18 mouse cellular contexts compared by ENCODE assay signal in the genomic region with DNA sequence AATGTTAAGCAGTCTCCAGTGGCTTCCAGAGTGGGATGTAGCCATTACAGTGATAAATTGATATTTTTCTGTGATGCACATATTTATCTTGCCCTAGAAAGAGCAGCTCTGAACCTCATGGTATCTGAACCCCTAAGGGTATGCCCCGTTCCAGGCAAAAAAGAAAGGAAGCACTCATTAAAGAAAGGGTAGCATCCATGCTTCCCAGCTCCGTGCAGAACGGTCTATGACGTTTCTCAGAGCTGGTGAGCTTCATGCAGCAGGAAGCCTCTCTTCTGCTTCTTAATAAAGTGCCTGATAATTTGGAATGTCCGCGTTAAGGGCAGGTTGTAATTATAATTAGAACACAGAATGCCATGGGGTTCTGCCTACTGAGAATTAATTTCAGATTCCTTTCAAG. TPM values are rescaled to one million over a fixed set of nuclear protein-coding genes. Genes with fewer than 3 reads are reported as not detected.
DNase-seq lines count a peak whose midpoint lies in the region; ATAC-seq and TF ChIP-seq lines count a peak whose summit lies in the region.
"Had no signal": no experiment of that assay in that cellular context is flagged by ENCODE, and none has a peak within 500 bp of the region (broad histone marks: within the 10 kb centered on the region; RNA-seq: fewer than 3 reads in every experiment).

No protein-coding gene starts in this region.

- no peaks in the 10 kb centered on the region for H3K36me3 ChIP-seq in forebrain, postnatal 0 days (ENCODE audit: insufficient read depth)
- no peaks in the 10 kb centered on the region for H3K36me3 ChIP-seq in forebrain, embryonic 10.5 days (replicated peaks)
- no peaks in the 10 kb centered on the region for H3K36me3 ChIP-seq in midbrain, embryonic 14.5 days (ENCODE audit: control insufficient read depth, insufficient read depth, low read length)
- no peaks in the 10 kb centered on the region for H3K36me3 ChIP-seq in midbrain, embryonic 11.5 days (ENCODE audit: control insufficient read depth, insufficient read depth, low read length)
- no peaks in the 10 kb centered on the region for H3K36me3 ChIP-seq in midbrain, embryonic 15.5 days (replicated peaks)
- H3K36me3 ChIP-seq: heart, embryonic 13.5 days; midbrain, embryonic 12.5 days had no signal

- no peak for TF ChIP-seq CTCF in forebrain, postnatal 0 days (IDR thresholded peaks at IDR 0.05; ENCODE audit: low read depth)

- no peak for ATAC-seq in forebrain, postnatal 0 days
- no peak for ATAC-seq in midbrain, embryonic 14.5 days (ENCODE audit: low FRiP score, low TSS enrichment)
- no peak for ATAC-seq in midbrain, embryonic 11.5 days (ENCODE audit: low FRiP score)
- ATAC-seq in midbrain, embryonic 15.5 days (replicated peaks) = peak; percentile 79

- 23% methylated on average over 6 of the region's 6 CpGs for WGBS in forebrain, postnatal 0 days
- 67% methylated on average over 6 of the region's 6 CpGs for WGBS in forebrain, embryonic 10.5 days
- 41% methylated on average over 6 of the region's 6 CpGs for WGBS in midbrain, embryonic 14.5 days
- 78% methylated on average over 6 of the region's 6 CpGs for WGBS in midbrain, embryonic 11.5 days
- 46% methylated on average over 6 of the region's 6 CpGs for WGBS in midbrain, embryonic 15.5 days

- H3K9ac ChIP-seq in forebrain, postnatal 0 days = 0 out of 2 replicates have a peak overlapping the region, but pooled peaks have one; percentile 11
- H3K9ac ChIP-seq in midbrain, embryonic 14.5 days (replicated peaks; ENCODE audit: low read length) = no peak overlapping the region
- no peak overlapping the region for H3K9ac ChIP-seq in midbrain, embryonic 11.5 days (ENCODE audit: low read length)
- no peak overlapping the region for H3K9ac ChIP-seq in midbrain, embryonic 15.5 days
- H3K9ac ChIP-seq: heart, embryonic 13.5 days; midbrain, embryonic 12.5 days had no signal

- DNase-seq in forebrain, postnatal 0 days = peak; percentile 6
- DNase-seq in forebrain, embryonic 10.5 days (ENCODE audit: extremely low spot score, low spot score) = no peak
- peak; percentile 62 for DNase-seq in midbrain, embryonic 14.5 days
- DNase-seq in midbrain, embryonic 11.5 days (ENCODE audit: low spot score, missing footprints) = no peak
- no peak for DNase-seq in left cerebral cortex, adult 11 months (ENCODE audit: low spot score)
- no peak for DNase-seq in adrenal gland, adult 18-20 months (ENCODE audit: low spot score in 2 of 2)
- DNase-seq: cerebellum, adult 11-12 months; gastrocnemius, postnatal 36 days; layer of hippocampus, adult 9-11 months; left cerebral cortex, postnatal 4 days; lung, postnatal 4 days; right cerebral cortex, postnatal 25 days had no signal

- no peaks in the 10 kb centered on the region for H3K9me3 ChIP-seq in forebrain, postnatal 0 days (ENCODE audit: low read length)
- no peaks in the 10 kb centered on the region for H3K9me3 ChIP-seq in forebrain, embryonic 10.5 days
- no peaks in the 10 kb centered on the region for H3K9me3 ChIP-seq in midbrain, embryonic 14.5 days (ENCODE audit: control insufficient read depth, low read length)
- no peaks in the 10 kb centered on the region for H3K9me3 ChIP-seq in midbrain, embryonic 11.5 days (ENCODE audit: control insufficient read depth, low read length)
- H3K9me3 ChIP-seq in midbrain, embryonic 15.5 days = no peaks in the 10 kb centered on the region
- H3K9me3 ChIP-seq: heart, embryonic 13.5 days; midbrain, embryonic 12.5 days had no signal

- H3K4me1 ChIP-seq in forebrain, postnatal 0 days (ENCODE audit: insufficient read depth) = no peaks in the 10 kb centered on the region
- peaks cover 23% of the 10 kb centered on the region for H3K4me1 ChIP-seq in forebrain, embryonic 10.5 days
- peaks cover 9% of the 10 kb centered on the region for H3K4me1 ChIP-seq in midbrain, embryonic 14.5 days (ENCODE audit: control insufficient read depth, insufficient read depth, low read length)
- H3K4me1 ChIP-seq in midbrain, embryonic 11.5 days (ENCODE audit: control insufficient read depth, insufficient read depth, low read length) = no peaks in the 10 kb centered on the region
- peaks cover 9% of the 10 kb centered on the region for H3K4me1 ChIP-seq in midbrain, embryonic 15.5 days
- H3K4me1 ChIP-seq: midbrain, embryonic 12.5 days had no signal

- no peak overlapping the region for H3K4me3 ChIP-seq in forebrain, postnatal 0 days (ENCODE audit: low read depth, low read length)
- no peak overlapping the region for H3K4me3 ChIP-seq in forebrain, embryonic 10.5 days
- H3K4me3 ChIP-seq in midbrain, embryonic 14.5 days (replicated peaks; ENCODE audit: low read depth, low read length) = no peak overlapping the region
- H3K4me3 ChIP-seq in midbrain, embryonic 11.5 days (ENCODE audit: low read depth, low read length) = no peak overlapping the region
- no peak overlapping the region for H3K4me3 ChIP-seq in midbrain, embryonic 15.5 days
- H3K4me3 ChIP-seq: heart, adult 2 months; heart, embryonic 13.5 days; left cerebral cortex, adult 2 months; midbrain, embryonic 12.5 days had no signal

- H3K27ac ChIP-seq in forebrain, postnatal 0 days (ENCODE audit: low read depth, low read length) = no peak overlapping the region
- no peak overlapping the region for H3K27ac ChIP-seq in forebrain, embryonic 10.5 days
- H3K27ac ChIP-seq in midbrain, embryonic 14.5 days (replicated peaks; ENCODE audit: low read depth, low read length) = peak overlapping the region; percentile 45
- H3K27ac ChIP-seq in midbrain, embryonic 11.5 days (ENCODE audit: low read depth, low read length) = no peak overlapping the region
- H3K27ac ChIP-seq in midbrain, embryonic 15.5 days = peak overlapping the region; percentile 61
- H3K27ac ChIP-seq: heart, adult 2 months; heart, embryonic 13.5 days; kidney, postnatal 0 days; left cerebral cortex, adult 2 months; midbrain, embryonic 12.5 days had no signal

- H3K4me2 ChIP-seq in forebrain, postnatal 0 days (ENCODE audit: low read depth) = peak overlapping the region; percentile 7; the same call in 1 of the 2 replicates
- H3K4me2 ChIP-seq in midbrain, embryonic 14.5 days (ENCODE audit: low read length) = 0 out of 2 replicates have a peak overlapping the region, but pooled peaks have one; percentile 13
- H3K4me2 ChIP-seq in midbrain, embryonic 11.5 days = no peak overlapping the region
- peak overlapping the region; percentile 22 for H3K4me2 ChIP-seq in midbrain, embryonic 15.5 days
- H3K4me2 ChIP-seq: heart, embryonic 13.5 days; midbrain, embryonic 12.5 days had no signal

- H3K27me3 ChIP-seq in forebrain, postnatal 0 days (ENCODE audit: insufficient read depth, low read length) = no peaks in the 10 kb centered on the region
- H3K27me3 ChIP-seq in forebrain, embryonic 10.5 days (ENCODE audit: poor library complexity, severe bottlenecking) = no peaks in the 10 kb centered on the region; the same call in 1 of the 2 replicates
- no peaks in the 10 kb centered on the region for H3K27me3 ChIP-seq in midbrain, embryonic 14.5 days (ENCODE audit: control insufficient read depth, insufficient read depth, low read length)
- no peaks in the 10 kb centered on the region for H3K27me3 ChIP-seq in midbrain, embryonic 11.5 days (ENCODE audit: control insufficient read depth, insufficient read depth, low read length)
- no peaks in the 10 kb centered on the region for H3K27me3 ChIP-seq in midbrain, embryonic 15.5 days (replicated peaks)
- H3K27me3 ChIP-seq: midbrain, embryonic 12.5 days had no signal

RNA-seq across cellular contexts. Expression of gene Bcl2l11, which starts 46.5 kb away (rescaled TPM):
- total RNA-seq in forebrain, postnatal 0 days (2014; rRNA removed) = 5.2 and 11.2 TPM in 2 replicates
- polyA plus RNA-seq in forebrain, postnatal 0 days (2015; fragmentation: Nextera tagmentation; extraction: Ambion mirVana) = 4.9 and 6.7 TPM in 2 replicates
- 22.1 and 26.3 TPM in 2 replicates for polyA plus RNA-seq in forebrain, embryonic 10.5 days (2016; fragmentation: Nextera tagmentation; extraction: Ambion mirVana)
- polyA plus RNA-seq in midbrain, embryonic 14.5 days (2014; fragmentation: Nextera tagmentation; extraction: Ambion mirVana) = 8.7 and 13.3 TPM in 2 replicates
- polyA plus RNA-seq in midbrain, embryonic 11.5 days (2014; fragmentation: Nextera tagmentation; extraction: Ambion mirVana) = 15.1 and 16.9 TPM in 2 replicates
- polyA plus RNA-seq in midbrain, embryonic 15.5 days (2015; fragmentation: Nextera tagmentation; extraction: Ambion mirVana) = 11.8 and 12.0 TPM in 2 replicates
- total RNA-seq in adrenal gland, adult 18-20 months (2021) = 10 to 100 TPM; 10.7 to 23.0 TPM

Comparison
In these comparisons a context has a peak if more than half of its experiments do, and no peak if none do; other contexts are left out.
1. DNase-seq: peak in forebrain, postnatal 0 days (single experiment) and midbrain, embryonic 14.5 days (single experiment); none in forebrain, embryonic 10.5 days (single experiment), midbrain, embryonic 11.5 days (single experiment), left cerebral cortex, adult 11 months (single experiment) and adrenal gland, adult 18-20 months (0 of 2).
2. H3K27ac ChIP-seq: peak in midbrain, embryonic 14.5 days (single experiment) and midbrain, embryonic 15.5 days (single experiment); none in forebrain, postnatal 0 days (single experiment), forebrain, embryonic 10.5 days (single experiment) and midbrain, embryonic 11.5 days (single experiment).